Mouse (Mus musculus): ENCODE data around the gene D6Ertd527e. TPM values are rescaled to one million over a fixed set of nuclear protein-coding genes. Genes with fewer than 3 reads are reported as not detected.

The D6Ertd527e gene
- polyA plus RNA-seq, 1 experiment from 2014 or later, result 0.13 TPM

DNA sequence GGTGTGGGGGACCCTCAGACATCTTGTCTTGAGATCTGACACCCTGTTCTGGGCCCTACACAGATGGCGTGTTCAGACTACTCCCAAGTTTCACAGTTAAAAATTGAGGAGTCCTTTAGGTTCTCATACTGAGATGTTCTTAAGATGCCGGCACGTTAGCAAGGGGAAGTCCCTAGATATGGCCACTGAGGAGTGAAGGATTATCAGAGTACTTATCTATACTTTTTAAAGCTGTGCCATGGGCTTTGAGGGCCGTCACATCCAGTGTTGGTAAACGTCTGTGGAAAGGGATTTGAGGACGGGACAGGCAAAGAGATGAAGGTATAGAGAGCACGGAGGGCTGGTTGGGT lies 48.7 kb downstream of the D6Ertd527e start:
- Histone ChIP-seq H3K4me3 (replicated peaks; ENCODE audit: low read length) (no peak overlapping the region), H3K36me3 (replicated peaks; ENCODE audit: control insufficient read depth, insufficient read depth) (no peaks in the 10 kb centered on the region), H3K9me3 (ENCODE audit: control insufficient read depth, low read length) (no peaks in the 10 kb centered on the region), H3K4me2 (replicated peaks) (no peak overlapping the region), H3K27ac (no peak overlapping the region), H3K9ac (no peak overlapping the region), H3K4me1 (replicated peaks; ENCODE audit: control insufficient read depth, insufficient read depth, low read length) (no peaks in the 10 kb centered on the region), H3K27me3 (ENCODE audit: control insufficient read depth, insufficient read depth, low read length) (no peaks in the 10 kb centered on the region)
- DNase-seq (ENCODE audit: low spot score), result no peak
- no peak for ATAC-seq (ENCODE audit: low FRiP score)
- 91% methylated on average over 7 of the region's 7 CpGs for WGBS

DNA sequence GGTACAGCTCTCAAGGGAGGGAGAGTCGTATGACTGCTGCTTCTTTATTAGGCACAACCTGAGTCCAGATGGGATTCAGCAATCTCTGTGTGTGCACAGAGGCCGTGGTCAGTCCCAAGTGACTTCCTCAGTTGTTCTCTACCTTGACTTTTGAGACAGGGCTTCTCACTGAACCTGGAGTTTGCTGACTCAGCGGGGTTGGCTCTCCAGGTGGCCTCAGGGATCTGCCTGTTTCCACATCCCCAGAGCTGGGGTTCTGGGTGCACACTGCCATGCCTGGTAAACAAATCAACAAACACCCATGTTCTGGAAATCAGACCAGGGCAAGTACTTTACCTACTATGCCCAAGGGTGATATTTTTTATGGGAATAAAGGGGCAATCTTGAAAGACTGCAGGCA lies 49.3 kb downstream of the D6Ertd527e start:
- no peaks in the 10 kb centered on the region for H3K36me3 ChIP-seq (replicated peaks; ENCODE audit: control insufficient read depth, insufficient read depth)
- H3K9ac ChIP-seq, result no peak overlapping the region
- no peaks in the 10 kb centered on the region for H3K27me3 ChIP-seq (ENCODE audit: control insufficient read depth, insufficient read depth, low read length)
- DNase-seq (ENCODE audit: low spot score) (no peak), ATAC-seq (ENCODE audit: low FRiP score) (no peak)
- no peak overlapping the region for H3K4me3 ChIP-seq (replicated peaks; ENCODE audit: low read length)
- H3K27ac ChIP-seq, result no peak overlapping the region
- H3K9me3 ChIP-seq (ENCODE audit: control insufficient read depth, low read length), result no peaks in the 10 kb centered on the region
- H3K4me2 ChIP-seq (replicated peaks), result no peak overlapping the region
- H3K4me1 ChIP-seq (replicated peaks; ENCODE audit: control insufficient read depth, insufficient read depth, low read length), result no peaks in the 10 kb centered on the region
- WGBS, result 80% methylated on average over 3 of the region's 3 CpGs

DNA sequence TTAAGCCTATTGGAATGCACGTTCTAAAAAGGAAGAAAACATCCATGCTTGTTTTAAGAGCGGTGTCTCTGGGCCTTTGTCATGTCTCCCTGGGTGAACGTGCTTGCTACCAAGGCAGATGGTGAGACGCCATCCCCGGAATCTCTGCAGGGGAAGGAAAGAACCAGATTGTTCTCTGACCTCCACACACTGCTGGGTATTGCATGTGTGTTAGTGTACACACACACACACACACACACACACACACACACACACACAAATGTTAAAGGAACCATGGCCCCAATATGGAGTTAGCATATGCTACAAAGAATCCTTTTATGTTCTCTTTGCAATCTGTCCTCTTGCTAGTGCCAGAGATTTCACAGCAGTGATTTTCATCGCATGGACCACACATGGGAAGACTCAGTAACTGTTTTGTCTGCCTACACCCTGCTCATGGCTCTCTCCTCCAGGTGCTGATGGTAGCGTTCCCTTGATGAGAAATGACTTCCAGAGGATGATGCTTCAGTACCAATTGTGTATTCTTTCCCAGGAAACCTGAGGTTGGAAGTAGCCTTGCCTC lies 53.6 kb downstream of the D6Ertd527e start:
- Histone ChIP-seq H3K36me3 (replicated peaks; ENCODE audit: control insufficient read depth, insufficient read depth) (no peaks in the 10 kb centered on the region), H3K4me2 (replicated peaks) (no peak overlapping the region), H3K4me1 (replicated peaks; ENCODE audit: control insufficient read depth, insufficient read depth, low read length) (no peaks in the 10 kb centered on the region), H3K27me3 (ENCODE audit: control insufficient read depth, insufficient read depth, low read length) (no peaks in the 10 kb centered on the region), H3K9ac (no peak overlapping the region), H3K4me3 (replicated peaks; ENCODE audit: low read length) (no peak overlapping the region), H3K9me3 (ENCODE audit: control insufficient read depth, low read length) (no peaks in the 10 kb centered on the region), H3K27ac (no peak overlapping the region)
- no peak for ATAC-seq (ENCODE audit: low FRiP score)
- 79% methylated on average over 7 of the region's 7 CpGs for WGBS
- DNase-seq (ENCODE audit: low spot score), result no peak

GRCm38 (mm10) chr6:87160196-87160595 lies 55.6 kb downstream of the D6Ertd527e start:
- no peak overlapping the region for H3K27ac ChIP-seq
- no peaks in the 10 kb centered on the region for H3K4me1 ChIP-seq (replicated peaks; ENCODE audit: control insufficient read depth, insufficient read depth, low read length)
- WGBS, result 94% methylated on average over 5 of the region's 5 CpGs
- no peak overlapping the region for H3K9ac ChIP-seq
- no peaks in the 10 kb centered on the region for H3K9me3 ChIP-seq (ENCODE audit: control insufficient read depth, low read length)
- no peaks in the 10 kb centered on the region for H3K36me3 ChIP-seq (replicated peaks; ENCODE audit: control insufficient read depth, insufficient read depth)
- DNase-seq (ENCODE audit: low spot score) (no peak), ATAC-seq (ENCODE audit: low FRiP score) (no peak)
- no peaks in the 10 kb centered on the region for H3K27me3 ChIP-seq (ENCODE audit: control insufficient read depth, insufficient read depth, low read length)
- H3K4me2 ChIP-seq (replicated peaks), result no peak overlapping the region
- no peak overlapping the region for H3K4me3 ChIP-seq (replicated peaks; ENCODE audit: low read length)

DNA sequence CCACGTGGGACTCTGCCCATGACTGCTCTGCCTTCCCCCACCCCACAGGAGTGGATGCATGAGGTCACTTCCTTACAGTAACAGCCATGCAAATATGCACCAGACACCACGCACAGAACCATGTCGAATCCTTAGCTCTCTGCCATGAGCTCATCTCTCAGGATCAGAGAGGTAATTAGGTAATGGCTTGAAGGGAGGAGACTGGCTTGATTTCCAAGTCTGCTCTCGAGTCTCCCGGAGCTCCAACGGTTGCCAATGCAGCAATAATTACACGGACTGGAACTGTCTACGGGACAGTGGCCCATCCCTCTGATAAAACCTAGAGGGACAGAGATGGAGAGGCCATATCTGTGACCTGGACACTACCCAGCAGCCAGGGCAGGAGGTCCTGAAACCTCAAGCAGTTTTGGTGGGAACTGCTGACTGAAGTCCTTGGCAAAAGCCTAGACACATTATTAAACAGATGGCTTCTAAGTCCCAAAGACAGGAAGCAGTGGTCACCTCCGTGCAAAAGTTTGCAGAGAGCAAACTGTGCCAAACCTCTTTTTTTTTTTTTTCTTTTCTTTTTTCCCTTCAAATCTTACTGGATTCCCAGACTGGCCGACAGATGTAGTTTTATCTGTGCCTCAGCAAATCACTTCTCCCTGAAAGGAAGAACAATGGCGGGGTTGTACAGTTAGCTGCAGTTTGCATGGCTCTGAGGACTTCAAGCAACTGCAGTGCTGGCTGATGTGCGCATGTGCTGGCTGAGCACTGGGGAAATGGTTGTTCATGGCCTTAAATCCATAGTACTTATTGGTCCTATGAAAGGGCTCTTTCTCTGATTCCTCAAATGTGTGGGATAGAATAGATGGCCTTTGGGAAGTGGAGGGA lies 57.1 kb downstream of the D6Ertd527e start:
- no peak overlapping the region for H3K4me2 ChIP-seq (replicated peaks)
- H3K4me1 ChIP-seq (replicated peaks; ENCODE audit: control insufficient read depth, insufficient read depth, low read length), result no peaks in the 10 kb centered on the region
- no peak overlapping the region for H3K9ac ChIP-seq
- H3K27me3 ChIP-seq (ENCODE audit: control insufficient read depth, insufficient read depth, low read length), result no peaks in the 10 kb centered on the region
- no peak overlapping the region for H3K27ac ChIP-seq
- DNase-seq (ENCODE audit: low spot score) (no peak), ATAC-seq (ENCODE audit: low FRiP score) (no peak)
- H3K36me3 ChIP-seq (replicated peaks; ENCODE audit: control insufficient read depth, insufficient read depth), result no peaks in the 10 kb centered on the region
- no peak overlapping the region for H3K4me3 ChIP-seq (replicated peaks; ENCODE audit: low read length)
- no peaks in the 10 kb centered on the region for H3K9me3 ChIP-seq (ENCODE audit: control insufficient read depth, low read length)
- WGBS, result 74% methylated on average over 12 of the region's 12 CpGs

Other genes starting within 250 kb of the D6Ertd527e start
- gene Nfu1, start 95.5 kb upstream of the D6Ertd527e start, polyA plus RNA-seq (2014; fragmentation: Nextera tagmentation; extraction: Ambion mirVana), result 137 and 146 TPM in 2 replicates
- gene Gfpt1, start 61.9 kb upstream of the D6Ertd527e start, polyA plus RNA-seq (2014; fragmentation: Nextera tagmentation; extraction: Ambion mirVana), result 26.9 and 28.8 TPM in 2 replicates
- 4.7 and 5.5 TPM in 2 replicates for gene Antxr1, start 231.1 kb downstream of the D6Ertd527e start, polyA plus RNA-seq (2014; fragmentation: Nextera tagmentation; extraction: Ambion mirVana)
- not detected in 2 replicates for gene Gkn1, start 246.2 kb downstream of the D6Ertd527e start, polyA plus RNA-seq (2014; fragmentation: Nextera tagmentation; extraction: Ambion mirVana)

Data from hindbrain, embryonic 14.5 days (tissue).